Mouse (Mus musculus): Measurements from ENCODE around the gene Pcyt1b. TPM values are rescaled to one million over a fixed set of nuclear protein-coding genes. Genes with fewer than 3 reads are reported as not detected.
A peak's percentile ranks its signal among the peaks of the same experiment; 100 is the strongest.

The Pcyt1b gene
- total and polyA plus RNA-seq, 2 experiments = 0.05 TPM; not detected in 1

- no peaks in the 10 kb centered on the region for H3K79me2 ChIP-seq (ENCODE audit: control insufficient read depth, insufficient read depth, low read length)
Observed at GRCm38 (mm10) chrX:93793168-93793567, 138.5 kb downstream of the Pcyt1b start.

More at GRCm38 (mm10) chrX:93793168-93793567, 138.5 kb downstream of the Pcyt1b start:
- H3K27me3 ChIP-seq (ENCODE audit: control insufficient read depth, insufficient read depth, low read length) = no peaks in the 10 kb centered on the region
- H3K27ac ChIP-seq (replicated peaks; ENCODE audit: insufficient read depth, low read depth, low read length) = no peak overlapping the region
- H3K36me3 ChIP-seq (ENCODE audit: control insufficient read depth, insufficient read depth, low read length) = no peaks in the 10 kb centered on the region
- TF ChIP-seq POLR2A (IDR thresholded peaks at IDR 0.05; ENCODE audit: extremely low read depth, insufficient read depth, low read length) = no peak
- peak; percentile 57; the same call in 1 of the 2 replicates for TF ChIP-seq CTCF (IDR thresholded peaks at IDR 0.05; ENCODE audit: low read depth, low read length)
- no peak overlapping the region for H3K9ac ChIP-seq (ENCODE audit: low read depth, low read length)
- no peak overlapping the region for H3K4me3 ChIP-seq (ENCODE audit: insufficient read depth, low read depth, low read length)
- no peaks in the 10 kb centered on the region for H3K4me1 ChIP-seq (ENCODE audit: control insufficient read depth, insufficient read depth, low read length)
- DNase-seq (ENCODE audit: extremely low read depth, low read depth, low spot score) = peak; percentile 14

Other genes starting within 250 kb of the Pcyt1b start
- 5.3 and 5.6 TPM in 2 replicates for gene Pola1, start 22.7 kb upstream of the Pcyt1b start, total RNA-seq (2014; rRNA removed)
- 0.16 and 0.29 TPM in 2 replicates for gene Pola1, start 22.7 kb upstream of the Pcyt1b start, polyA plus RNA-seq (2012; rRNA removed)
- 0.55 and 0.67 TPM in 2 replicates for gene Pdk3, start 177.3 kb downstream of the Pcyt1b start, total RNA-seq (2014; rRNA removed)
- gene Pdk3, start 177.3 kb downstream of the Pcyt1b start, polyA plus RNA-seq (2012; rRNA removed) = 0.26 and 0.31 TPM in 2 replicates

All from liver, adult 2 months (tissue).